Mouse (Mus musculus) liver, adult 2 months (tissue): Measurements from ENCODE around the gene Nrg3.

Source experiments
- CTCF ChIP-seq: fragments of 200-500 bp; IDR thresholded peaks from 2 replicates; pipeline ENCODE4 v1.5.1; 2011; ENCODE audit warnings: low read depth, low read length, control low read depth
- POLR2A ChIP-seq: fragments of 200-500 bp; IDR thresholded peaks from 2 replicates; pipeline ENCODE4 v1.6.1; 2011; ENCODE audit warnings: low read length, control low read depth; ENCODE audit not compliant: insufficient read depth; ENCODE audit errors: extremely low read depth

DNA sequence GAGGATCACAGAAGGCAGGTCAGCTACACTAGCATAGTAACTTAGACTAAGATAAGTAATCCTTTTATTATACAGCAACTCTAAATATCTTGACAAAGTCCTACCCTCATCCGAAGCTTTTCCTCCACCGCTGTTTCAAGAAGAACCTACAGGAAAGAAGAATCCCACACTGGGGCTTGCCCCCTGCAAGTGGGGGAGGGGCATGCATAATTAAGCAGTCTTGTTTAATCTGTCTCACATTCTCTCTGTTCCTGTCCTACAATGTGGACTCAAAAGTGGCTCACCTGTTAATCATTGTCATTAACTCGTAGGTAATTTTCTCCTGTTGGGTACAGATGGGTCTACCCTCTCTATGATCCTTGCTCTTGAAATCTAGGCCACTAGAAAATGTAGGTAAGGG is 354.9 kb downstream of the Nrg3 start:
- no peak for TF ChIP-seq POLR2A
- no peak for TF ChIP-seq CTCF
